Mouse (Mus musculus) forebrain, postnatal 0 days (tissue): ENCODE data around the gene Tcf7. TPM values are rescaled to one million over a fixed set of nuclear protein-coding genes. Genes with fewer than 3 reads are reported as not detected.
A peak's percentile ranks its signal among the peaks of the same experiment; 100 is the strongest.

Experiments
- ATAC-seq: fragments of 200-750 bp; cut with Nextera tagmentation; 2 replicates; pipeline ENCODE4 v1.8.0; 2017; ENCODE audit warnings: mild to moderate bottlenecking, moderate library complexity
- DNase-seq: peaks from one replicate; pipeline ENCODE4 v3.0.0-alpha.2; 2015
- H3K27ac ChIP-seq: fragments of 300-500 bp; sonication (generic); 2 replicates; pipeline ENCODE4 v1.5.1; 2014; ENCODE audit warnings: low read depth, mild to moderate bottlenecking, antibody characterized with exemption, low read length, moderate library complexity, mixed read lengths
- H3K27me3 ChIP-seq: fragments of 300-500 bp; sonication (generic); 2 replicates; pipeline ENCODE4 v1.6.1; 2014; ENCODE audit warnings: mild to moderate bottlenecking, low read length, mixed read lengths; ENCODE audit not compliant: insufficient read depth
- H3K36me3 ChIP-seq: fragments of 300-500 bp; sonication (generic); 2 replicates; pipeline ENCODE4 v1.6.1; 2014; ENCODE audit warnings: mild to moderate bottlenecking, moderate library complexity; ENCODE audit not compliant: insufficient read depth
- H3K4me1 ChIP-seq: fragments of 300-500 bp; sonication (generic); 2 replicates; pipeline ENCODE4 v1.6.1; 2014; ENCODE audit warnings: antibody characterized with exemption; ENCODE audit not compliant: insufficient read depth
- H3K4me2 ChIP-seq: fragments of 300-500 bp; sonication (generic); 2 replicates; pipeline ENCODE4 v1.6.1; 2014; ENCODE audit warnings: low read depth, mild to moderate bottlenecking, moderate library complexity
- H3K4me3 ChIP-seq: fragments of 300-500 bp; sonication (generic); 2 replicates; pipeline ENCODE4 v1.5.1; 2014; ENCODE audit warnings: low read depth, low read length, mixed read lengths
- H3K9ac ChIP-seq: fragments of 300-500 bp; sonication (generic); 2 replicates; pipeline ENCODE4 v1.6.1; 2014; ENCODE audit warnings: mild to moderate bottlenecking
- H3K9me3 ChIP-seq: fragments of 300-500 bp; sonication (generic); 2 replicates; pipeline ENCODE4 v1.6.1; 2016; ENCODE audit warnings: low read length
- CTCF ChIP-seq: sonication (generic); IDR thresholded peaks from 2 replicates; pipeline ENCODE4 v1.5.1; 2016; ENCODE audit warnings: antibody characterized with exemption, control low read depth, low read depth
- WGBS: fragments of 180-500 bp; shearing (Covaris S2); extraction: QIAGEN DNeasy Blood & Tissue Kit; methylation state at CpG from one replicate; pipeline ENCODE4 v1.1.7; 2014; 5-methylcytosine and 5-hydroxymethylcytosine counted together
- polyA plus RNA-seq: library from polyadenylated mRNA; unstranded; fragments of >200 nt; fragmentation: Nextera tagmentation; extraction: Ambion mirVana; gene quantifications from 2 replicates; pipeline ENCODE4 v1.2.1, GENCODE M21; 2015
- total RNA-seq: library from RNA; depleted of rRNA; stranded (reverse); fragments of >200 nt; gene quantifications from 2 replicates; pipeline ENCODE4 v1.2.3, GENCODE M21; 2014

The Tcf7 gene
- total and polyA plus RNA-seq, 2 experiments from 2014 or later = 2.3 to 4.4 TPM

GRCm38 (mm10) chr11:52314102-52314793, 31.4 kb upstream of the Tcf7 start:
- H3K27ac ChIP-seq = no peak overlapping the region
- no peak overlapping the region for H3K4me2 ChIP-seq
- WGBS = 16% methylated on average over 26 of the region's 26 CpGs
- DNase-seq (peak; percentile 38), ATAC-seq (peak; percentile 71; the same call in 1 of the 2 replicates)
- no peaks in the 10 kb centered on the region for H3K9me3 ChIP-seq
- H3K27me3 ChIP-seq = no peaks in the 10 kb centered on the region
- no peak overlapping the region for H3K9ac ChIP-seq
- H3K4me1 ChIP-seq = no peaks in the 10 kb centered on the region
- no peak overlapping the region for H3K4me3 ChIP-seq
- peak; percentile 62 for TF ChIP-seq CTCF
- H3K36me3 ChIP-seq = no peaks in the 10 kb centered on the region

- H3K9me3 ChIP-seq = no peaks in the 10 kb centered on the region
- WGBS = 85% methylated on average over 14 of the region's 14 CpGs
Observed at GRCm38 (mm10) chr11:52310709-52311108, 27.9 kb upstream of the Tcf7 start.

DNA sequence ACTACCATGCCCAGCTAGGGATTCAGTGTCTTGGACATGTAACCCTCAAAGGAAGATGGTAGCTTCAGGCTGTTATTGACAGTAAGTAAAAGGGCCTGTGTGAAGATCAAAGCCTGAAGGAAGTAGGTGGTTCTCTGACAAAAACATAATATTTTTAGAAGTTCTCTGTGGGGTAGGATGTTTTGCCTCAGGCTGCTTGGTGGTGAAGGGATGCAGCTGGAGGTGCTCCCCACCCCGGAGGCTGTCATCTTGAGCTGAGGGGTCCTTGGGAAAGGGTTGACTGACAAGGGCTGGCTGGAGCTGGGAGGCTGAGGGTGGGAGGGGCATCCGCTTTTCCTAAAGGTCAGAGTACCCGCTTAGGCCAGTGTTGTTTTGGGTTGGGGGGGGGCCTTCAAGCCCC, 26.7 kb upstream of the Tcf7 start:
- no peak for ATAC-seq
- no peak overlapping the region for H3K4me2 ChIP-seq
- H3K36me3 ChIP-seq = no peaks in the 10 kb centered on the region
- H3K27me3 ChIP-seq = no peaks in the 10 kb centered on the region
- no peaks in the 10 kb centered on the region for H3K4me1 ChIP-seq
- 77% methylated on average over 3 of the region's 3 CpGs for WGBS
- no peaks in the 10 kb centered on the region for H3K9me3 ChIP-seq
- no peak overlapping the region for H3K4me3 ChIP-seq
- H3K27ac ChIP-seq = no peak overlapping the region
- no peak for DNase-seq
- no peak for TF ChIP-seq CTCF
- H3K9ac ChIP-seq = no peak overlapping the region

More at GRCm38 (mm10) chr11:52310709-52311108, 27.9 kb upstream of the Tcf7 start:
- DNase-seq = no peak
- H3K4me1 ChIP-seq = no peaks in the 10 kb centered on the region
- no peaks in the 10 kb centered on the region for H3K36me3 ChIP-seq
- H3K4me3 ChIP-seq = no peak overlapping the region
- no peaks in the 10 kb centered on the region for H3K27me3 ChIP-seq
- no peak overlapping the region for H3K27ac ChIP-seq
- H3K4me2 ChIP-seq = no peak overlapping the region
- H3K9ac ChIP-seq = no peak overlapping the region
- no peak for TF ChIP-seq CTCF
- ATAC-seq = no peak

- no peaks in the 10 kb centered on the region for H3K27me3 ChIP-seq
- WGBS = 88% methylated on average over 7 of the region's 7 CpGs
- no peaks in the 10 kb centered on the region for H3K36me3 ChIP-seq
- no peaks in the 10 kb centered on the region for H3K4me1 ChIP-seq
- H3K27ac ChIP-seq = no peak overlapping the region
- no peak overlapping the region for H3K4me3 ChIP-seq
- H3K9me3 ChIP-seq = no peaks in the 10 kb centered on the region
- TF ChIP-seq CTCF = no peak
- ATAC-seq (no peak), DNase-seq (no peak)
- H3K9ac ChIP-seq = no peak overlapping the region
- no peak overlapping the region for H3K4me2 ChIP-seq
Observed at GRCm38 (mm10) chr11:52306431-52306830, 23.6 kb upstream of the Tcf7 start.

- no peaks in the 10 kb centered on the region for H3K9me3 ChIP-seq
- ATAC-seq (no peak), DNase-seq (no peak)
- H3K4me3 ChIP-seq = no peak overlapping the region
- no peak overlapping the region for H3K9ac ChIP-seq
- no peaks in the 10 kb centered on the region for H3K36me3 ChIP-seq
- H3K4me1 ChIP-seq = no peaks in the 10 kb centered on the region
- WGBS = 58% methylated on average over 4 of the region's 4 CpGs
- H3K27me3 ChIP-seq = no peaks in the 10 kb centered on the region
- no peak overlapping the region for H3K27ac ChIP-seq
- no peak for TF ChIP-seq CTCF
- no peak overlapping the region for H3K4me2 ChIP-seq
Observed at GRCm38 (mm10) chr11:52305266-52305665, 22.5 kb upstream of the Tcf7 start.

GRCm38 (mm10) chr11:52302668-52303067, 19.9 kb upstream of the Tcf7 start:
- Histone ChIP-seq H3K27ac (no peak overlapping the region), H3K4me3 (no peak overlapping the region), H3K9me3 (no peaks in the 10 kb centered on the region), H3K9ac (no peak overlapping the region), H3K4me2 (no peak overlapping the region), H3K27me3 (no peaks in the 10 kb centered on the region), H3K36me3 (no peaks in the 10 kb centered on the region), H3K4me1 (no peaks in the 10 kb centered on the region)
- ATAC-seq (no peak), DNase-seq (no peak)
- WGBS = 67% methylated on average over 3 of the region's 3 CpGs
- no peak for TF ChIP-seq CTCF

DNA sequence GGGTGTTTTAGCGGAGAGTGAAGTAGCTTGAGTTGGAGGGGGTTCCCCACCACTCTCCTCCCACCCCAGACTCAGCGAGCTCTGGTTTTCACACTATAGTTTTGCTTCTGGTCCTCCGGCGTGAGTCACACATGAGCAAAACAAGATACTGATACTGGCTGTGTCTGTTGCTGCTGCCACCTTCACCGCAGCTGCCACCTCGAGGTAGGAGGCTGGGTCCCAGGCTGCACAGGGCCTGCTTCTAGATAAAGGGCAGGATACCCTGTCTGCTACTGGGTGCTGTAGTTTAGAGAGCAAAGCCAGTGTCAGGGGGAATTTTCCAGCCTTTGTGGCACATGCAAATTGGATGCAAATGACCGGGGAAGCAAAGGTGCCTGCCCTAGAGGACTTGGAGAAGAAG, 16.9 kb upstream of the Tcf7 start:
- H3K4me1 ChIP-seq = no peaks in the 10 kb centered on the region
- no peaks in the 10 kb centered on the region for H3K27me3 ChIP-seq
- no peak for DNase-seq
- no peaks in the 10 kb centered on the region for H3K36me3 ChIP-seq
- no peak for ATAC-seq
- no peaks in the 10 kb centered on the region for H3K9me3 ChIP-seq
- H3K9ac ChIP-seq = no peak overlapping the region
- H3K4me3 ChIP-seq = no peak overlapping the region
- TF ChIP-seq CTCF = no peak
- H3K27ac ChIP-seq = no peak overlapping the region
- no peak overlapping the region for H3K4me2 ChIP-seq
- WGBS = 76% methylated on average over 7 of the region's 7 CpGs
